Mouse (Mus musculus) c-Kit-negative CD71-positive TER-119-positive erythroid progenitor cells, embryonic 14.5 days (primary cell): ENCODE data around the gene Folr1.

Source experiments
- DNase-seq: peaks from one replicate; pipeline ENCODE4 v3.0.0-alpha.2; 2013; ENCODE audit warnings: low read depth, low spot score

The Folr1 gene

GRCm38 (mm10) chr7:101833352-101833751, 37.2 kb downstream of the Folr1 start:
- DNase-seq = no peak

- no peak for DNase-seq
Observed at GRCm38 (mm10) chr7:101832372-101832771, 38.2 kb downstream of the Folr1 start.

GRCm38 (mm10) chr7:101831437-101831836, 39.2 kb downstream of the Folr1 start:
- no peak for DNase-seq

GRCm38 (mm10) chr7:101830373-101830772, 40.2 kb downstream of the Folr1 start:
- DNase-seq = no peak

GRCm38 (mm10) chr7:101823758-101824630, 46.6 kb downstream of the Folr1 start:
- DNase-seq = no peak

GRCm38 (mm10) chr7:101822836-101823757, 47.5 kb downstream of the Folr1 start:
- no peak for DNase-seq

- no peak for DNase-seq
Observed at GRCm38 (mm10) chr7:101821571-101822501, 48.8 kb downstream of the Folr1 start.

GRCm38 (mm10) chr7:101820295-101821030, 50.1 kb downstream of the Folr1 start:
- DNase-seq = no peak

GRCm38 (mm10) chr7:101817861-101818401, 52.7 kb downstream of the Folr1 start, which contains the start of gene Phox2a:
TSS of gene Phox2a (plus strand) at chr7:101818313.
- no peak for DNase-seq
